Mouse (Mus musculus) kidney, embryonic 14.5 days (tissue): ENCODE measurements at regions not wholly inside any gene's neighbourhood (a gene's known extent, or its start where the extent isn't known, plus 50 kb on each side); places are given as distances from the start of the nearest gene placed in this dataset.

Source experiments
- ATAC-seq: fragments of 200-750 bp; cut with Nextera tagmentation; 2 replicates; pipeline ENCODE4 v1.8.0; 2017; ENCODE audit warnings: moderate number of reproducible peaks, mild to moderate bottlenecking, moderate TSS enrichment, moderate library complexity; ENCODE audit not compliant: low FRiP score, low TSS enrichment
- H3K27ac ChIP-seq: fragments of 300-500 bp; sonication (generic); 2 replicates; pipeline ENCODE4 v1.5.1; 2014; ENCODE audit warnings: low read depth, mild to moderate bottlenecking, low read length, moderate library complexity, mixed read lengths
- H3K27me3 ChIP-seq: fragments of 300-500 bp; sonication (generic); 2 replicates; pipeline ENCODE4 v1.6.1; 2014; ENCODE audit warnings: mild to moderate bottlenecking, low read length; ENCODE audit not compliant: control insufficient read depth, insufficient read depth
- H3K36me3 ChIP-seq: fragments of 300-500 bp; sonication (generic); 2 replicates; pipeline ENCODE4 v1.6.1; 2014; ENCODE audit warnings: low read length, mixed read lengths; ENCODE audit not compliant: control insufficient read depth, insufficient read depth
- H3K4me1 ChIP-seq: fragments of 300-500 bp; sonication (generic); 2 replicates; pipeline ENCODE4 v1.6.1; 2014; ENCODE audit warnings: low read length, mixed read lengths; ENCODE audit not compliant: control insufficient read depth, insufficient read depth
- H3K4me2 ChIP-seq: fragments of 300-500 bp; sonication (generic); replicated peaks from 2 replicates; pipeline ENCODE4 v1.6.1; 2014; ENCODE audit warnings: low read depth, mild to moderate bottlenecking, low read length
- H3K4me3 ChIP-seq: fragments of 300-500 bp; sonication (generic); 2 replicates; pipeline ENCODE4 v1.5.1; 2014; ENCODE audit warnings: mild to moderate bottlenecking, low read length
- H3K9ac ChIP-seq: fragments of 300-500 bp; sonication (generic); 2 replicates; pipeline ENCODE4 v1.6.1; 2014; ENCODE audit warnings: low read depth, mild to moderate bottlenecking, low read length, moderate library complexity
- H3K9me3 ChIP-seq: fragments of 300-500 bp; sonication (generic); 2 replicates; pipeline ENCODE4 v1.6.1; 2016; ENCODE audit warnings: low read length; ENCODE audit not compliant: control insufficient read depth
- WGBS: fragments of 180-500 bp; shearing (Covaris S2); extraction: QIAGEN DNeasy Blood & Tissue Kit; methylation state at CpG from one replicate; pipeline ENCODE4 v1.1.7; 2014; 5-methylcytosine and 5-hydroxymethylcytosine counted together

DNA sequence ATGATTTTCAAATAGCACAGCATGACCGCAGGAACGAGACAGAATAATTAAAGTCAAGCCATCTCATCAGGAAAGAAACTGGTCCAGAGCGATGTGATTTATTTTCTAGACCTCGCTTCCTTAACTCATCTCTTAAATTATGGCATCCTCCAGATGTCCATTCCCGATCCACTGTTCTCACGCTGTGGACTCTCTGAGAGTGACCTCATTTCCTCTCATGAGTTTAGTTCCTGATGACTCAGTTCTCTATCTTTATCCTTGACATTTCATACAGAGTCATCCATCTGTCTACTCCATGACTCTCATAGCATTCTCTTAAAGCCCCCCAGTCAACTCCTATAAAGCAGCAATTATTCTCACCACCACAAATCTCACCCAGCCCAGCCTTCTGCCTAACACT, 103.2 kb upstream of the Spry2 start:
- WGBS = 54% methylated on average over 6 of the region's 6 CpGs
- H3K36me3 ChIP-seq = no peaks in the 10 kb centered on the region
- H3K9ac ChIP-seq = no peak overlapping the region
- no peak overlapping the region for H3K4me3 ChIP-seq
- no peaks in the 10 kb centered on the region; the same call in 1 of the 2 replicates for H3K9me3 ChIP-seq
- no peaks in the 10 kb centered on the region for H3K4me1 ChIP-seq
- H3K27ac ChIP-seq = no peak overlapping the region
- ATAC-seq = peak; percentile 52; the same call in 1 of the 2 replicates
- H3K27me3 ChIP-seq = no peaks in the 10 kb centered on the region
- no peak overlapping the region for H3K4me2 ChIP-seq

GRCm38 (mm10) chr14:106007769-106008168, 98.2 kb upstream of the Trim52 start:
- H3K4me2 ChIP-seq = no peak overlapping the region
- no peak overlapping the region for H3K9ac ChIP-seq
- 0 out of 2 replicates have a peak, but pooled peaks cover 4% of the 10 kb centered on the region for H3K9me3 ChIP-seq
- no peak overlapping the region for H3K27ac ChIP-seq
- H3K4me3 ChIP-seq = no peak overlapping the region
- no peaks in the 10 kb centered on the region for H3K27me3 ChIP-seq
- WGBS = 65% methylated on average over 2 of the region's 2 CpGs
- H3K4me1 ChIP-seq = no peaks in the 10 kb centered on the region
- no peaks in the 10 kb centered on the region for H3K36me3 ChIP-seq
- no peak for ATAC-seq

DNA sequence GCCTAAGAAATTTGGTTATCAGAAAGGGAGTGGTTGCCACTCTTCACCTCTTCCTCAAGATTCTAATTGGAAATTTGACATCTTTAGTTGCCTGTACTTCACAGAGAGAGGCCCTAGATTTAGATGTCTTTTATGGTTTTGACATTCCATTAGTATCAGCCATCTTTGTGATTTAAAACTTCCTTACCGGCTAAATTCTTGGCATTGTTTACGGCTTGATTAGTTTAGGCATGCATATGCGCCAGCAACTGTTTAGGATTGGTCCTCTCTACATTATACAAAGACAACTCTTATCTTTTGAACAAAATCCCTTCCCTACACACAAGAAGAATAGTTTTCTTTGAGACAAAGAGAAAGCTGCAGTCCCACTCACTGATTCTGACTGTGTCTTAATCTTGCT, 97.0 kb upstream of the Trim52 start:
- Histone ChIP-seq H3K27ac (peak overlapping the region; percentile 42; the same call in 1 of the 2 replicates), H3K4me1 (no peaks in the 10 kb centered on the region), H3K9me3 (0 out of 2 replicates have a peak, but pooled peaks cover 4% of the 10 kb centered on the region), H3K36me3 (no peaks in the 10 kb centered on the region), H3K4me3 (no peak overlapping the region), H3K9ac (no peak overlapping the region), H3K4me2 (no peak overlapping the region), H3K27me3 (no peaks in the 10 kb centered on the region)
- WGBS = 47% methylated on average over 3 of the region's 3 CpGs
- ATAC-seq = peak; percentile 57; the same call in 1 of the 2 replicates

GRCm38 (mm10) chr14:106010961-106011360, 95.0 kb upstream of the Trim52 start:
- Histone ChIP-seq H3K4me3 (no peak overlapping the region), H3K27ac (no peak overlapping the region), H3K4me1 (no peaks in the 10 kb centered on the region), H3K9ac (no peak overlapping the region), H3K27me3 (no peaks in the 10 kb centered on the region), H3K36me3 (no peaks in the 10 kb centered on the region), H3K4me2 (no peak overlapping the region), H3K9me3 (0 out of 2 replicates have a peak, but pooled peaks cover 4% of the 10 kb centered on the region)
- ATAC-seq = no peak
- WGBS = 89% methylated on average over 6 of the region's 6 CpGs

GRCm38 (mm10) chr14:106011991-106012427, 94.0 kb upstream of the Trim52 start:
- H3K9ac ChIP-seq = no peak overlapping the region
- WGBS = 84% methylated on average over 6 of the region's 6 CpGs
- no peaks in the 10 kb centered on the region for H3K36me3 ChIP-seq

DNA sequence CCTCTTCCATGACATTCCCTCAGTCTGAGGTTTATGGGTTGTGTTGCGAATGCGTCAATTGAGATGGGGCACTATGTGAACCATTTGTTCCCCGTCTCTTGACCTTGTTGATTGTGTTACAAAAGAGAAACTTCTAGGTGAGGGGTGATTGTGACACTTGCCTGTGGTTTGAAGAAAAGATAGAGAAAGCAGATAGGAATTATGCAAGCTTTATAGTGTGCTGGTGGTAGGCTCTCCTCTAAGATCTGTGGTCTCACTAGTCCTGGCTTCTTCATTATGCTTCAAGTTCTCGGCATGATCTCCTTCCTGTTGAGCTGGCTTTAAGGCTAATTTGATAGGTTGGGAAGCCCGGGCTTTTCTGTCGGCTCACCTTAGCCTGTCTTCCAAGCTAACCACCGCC, 83.2 kb upstream of the Trim52 start:
- Histone ChIP-seq H3K9ac (no peak overlapping the region), H3K9me3 (no peaks in the 10 kb centered on the region)
- ATAC-seq = no peak

More at GRCm38 (mm10) chr14:106011991-106012427, 94.0 kb upstream of the Trim52 start:
- no peak overlapping the region for H3K4me3 ChIP-seq
- 0 out of 2 replicates have a peak, but pooled peaks cover 4% of the 10 kb centered on the region for H3K9me3 ChIP-seq
- H3K27me3 ChIP-seq = no peaks in the 10 kb centered on the region
- no peak for ATAC-seq
- H3K4me2 ChIP-seq = no peak overlapping the region
- no peak overlapping the region for H3K27ac ChIP-seq
- H3K4me1 ChIP-seq = no peaks in the 10 kb centered on the region

GRCm38 (mm10) chr14:106026815-106027214, 79.2 kb upstream of the Trim52 start:
- no peaks in the 10 kb centered on the region for H3K4me1 ChIP-seq
- no peak overlapping the region for H3K9ac ChIP-seq
- H3K36me3 ChIP-seq = no peaks in the 10 kb centered on the region
- WGBS = 77% methylated on average over 4 of the region's 4 CpGs
- no peaks in the 10 kb centered on the region for H3K27me3 ChIP-seq
- H3K4me2 ChIP-seq = no peak overlapping the region
- no peak overlapping the region for H3K27ac ChIP-seq
- H3K4me3 ChIP-seq = no peak overlapping the region
- peaks cover 8% of the 10 kb centered on the region for H3K9me3 ChIP-seq
- ATAC-seq = no peak

More for the DNA sequence above, 83.2 kb upstream of the Trim52 start:
- H3K4me1 ChIP-seq = no peaks in the 10 kb centered on the region
- no peaks in the 10 kb centered on the region for H3K27me3 ChIP-seq
- no peak overlapping the region for H3K27ac ChIP-seq
- no peaks in the 10 kb centered on the region for H3K36me3 ChIP-seq
- H3K4me2 ChIP-seq = no peak overlapping the region
- WGBS = 79% methylated on average over 7 of the region's 7 CpGs
- H3K4me3 ChIP-seq = no peak overlapping the region

GRCm38 (mm10) chr14:106027686-106028085, 78.3 kb upstream of the Trim52 start:
- H3K9ac ChIP-seq = no peak overlapping the region
- 72% methylated on average over 5 of the region's 5 CpGs for WGBS
- H3K9me3 ChIP-seq = peaks cover 8% of the 10 kb centered on the region
- H3K4me3 ChIP-seq = no peak overlapping the region
- peak; percentile 52; the same call in 1 of the 2 replicates for ATAC-seq
- no peaks in the 10 kb centered on the region for H3K4me1 ChIP-seq
- H3K27me3 ChIP-seq = no peaks in the 10 kb centered on the region
- no peak overlapping the region for H3K27ac ChIP-seq
- no peak overlapping the region for H3K4me2 ChIP-seq
- no peaks in the 10 kb centered on the region for H3K36me3 ChIP-seq

- H3K4me3 ChIP-seq = no peak overlapping the region
- H3K27ac ChIP-seq = no peak overlapping the region
- H3K4me2 ChIP-seq = no peak overlapping the region
- no peak overlapping the region for H3K9ac ChIP-seq
- ATAC-seq = no peak
- WGBS = 88% methylated on average over 1 of the region's 1 CpGs
- no peaks in the 10 kb centered on the region for H3K4me1 ChIP-seq
- H3K9me3 ChIP-seq = peaks cover 8% of the 10 kb centered on the region
- no peaks in the 10 kb centered on the region for H3K27me3 ChIP-seq
- H3K36me3 ChIP-seq = no peaks in the 10 kb centered on the region
These were observed 74.9 kb upstream of the Trim52 start for GRCm38 (mm10) chr14:106031094-106031493.
